Mouse (Mus musculus) limb, embryonic 13.5 days (tissue): ENCODE results near the gene Zfp593. TPM values are rescaled to one million over a fixed set of nuclear protein-coding genes. Genes with fewer than 3 reads are reported as not detected.
A peak's percentile ranks its signal among the peaks of the same experiment; 100 is the strongest.
"Not testable (repeated sequence)": the region's sequence is repeated elsewhere in the genome, so short reads cannot be mapped to it uniquely, and the experiment has no call there.

Experiments
- ATAC-seq: fragments of 200-750 bp; cut with Nextera tagmentation; 2 replicates; pipeline ENCODE4 v1.8.0; 2017; ENCODE audit warnings: low read depth, moderate number of reproducible peaks, moderate TSS enrichment; ENCODE audit not compliant: low FRiP score
- H3K27ac ChIP-seq: fragments of 300-500 bp; sonication (generic); 2 replicates; pipeline ENCODE4 v1.5.1; 2015; ENCODE audit warnings: inconsistent platforms, mild to moderate bottlenecking, moderate library complexity
- H3K27me3 ChIP-seq: fragments of 300-500 bp; sonication (generic); 2 replicates; pipeline ENCODE4 v1.6.1; 2015; ENCODE audit warnings: mild to moderate bottlenecking, inconsistent platforms
- H3K36me3 ChIP-seq: fragments of 300-500 bp; sonication (generic); 2 replicates; pipeline ENCODE4 v1.6.1; 2015; ENCODE audit warnings: inconsistent platforms, mild to moderate bottlenecking, moderate library complexity
- H3K4me1 ChIP-seq: fragments of 300-500 bp; sonication (generic); 2 replicates; pipeline ENCODE4 v1.6.1; 2015; ENCODE audit warnings: inconsistent platforms
- H3K4me2 ChIP-seq: fragments of 300-500 bp; sonication (generic); replicated peaks from 2 replicates; pipeline ENCODE4 v1.6.1; 2015; ENCODE audit warnings: inconsistent platforms, mild to moderate bottlenecking, moderate library complexity
- H3K4me3 ChIP-seq: fragments of 300-500 bp; sonication (generic); 2 replicates; pipeline ENCODE4 v1.5.1; 2015; ENCODE audit warnings: moderate library complexity, mild to moderate bottlenecking, inconsistent platforms
- H3K9ac ChIP-seq: fragments of 300-500 bp; sonication (generic); 2 replicates; pipeline ENCODE4 v1.6.1; 2015; ENCODE audit warnings: mild to moderate bottlenecking, inconsistent platforms
- H3K9me3 ChIP-seq: fragments of 300-500 bp; sonication (generic); 2 replicates; pipeline ENCODE4 v1.6.1; 2016; ENCODE audit warnings: inconsistent platforms
- whole genome bisulfite sequencing: fragments of 180-500 bp; shearing (Covaris S2); methylation state at CpG from one replicate; pipeline ENCODE4 v1.1.7; 2015; 5-methylcytosine and 5-hydroxymethylcytosine counted together
- polyA plus RNA-seq: library from polyadenylated mRNA; unstranded; fragments of >200 nt; fragmentation: Nextera tagmentation; extraction: Ambion mirVana; gene quantifications from 2 replicates; pipeline ENCODE4 v1.2.1, GENCODE M21; 2015

The Zfp593 gene
- polyA plus RNA-seq, 1 experiment from 2014 or later = 15.6 TPM

DNA sequence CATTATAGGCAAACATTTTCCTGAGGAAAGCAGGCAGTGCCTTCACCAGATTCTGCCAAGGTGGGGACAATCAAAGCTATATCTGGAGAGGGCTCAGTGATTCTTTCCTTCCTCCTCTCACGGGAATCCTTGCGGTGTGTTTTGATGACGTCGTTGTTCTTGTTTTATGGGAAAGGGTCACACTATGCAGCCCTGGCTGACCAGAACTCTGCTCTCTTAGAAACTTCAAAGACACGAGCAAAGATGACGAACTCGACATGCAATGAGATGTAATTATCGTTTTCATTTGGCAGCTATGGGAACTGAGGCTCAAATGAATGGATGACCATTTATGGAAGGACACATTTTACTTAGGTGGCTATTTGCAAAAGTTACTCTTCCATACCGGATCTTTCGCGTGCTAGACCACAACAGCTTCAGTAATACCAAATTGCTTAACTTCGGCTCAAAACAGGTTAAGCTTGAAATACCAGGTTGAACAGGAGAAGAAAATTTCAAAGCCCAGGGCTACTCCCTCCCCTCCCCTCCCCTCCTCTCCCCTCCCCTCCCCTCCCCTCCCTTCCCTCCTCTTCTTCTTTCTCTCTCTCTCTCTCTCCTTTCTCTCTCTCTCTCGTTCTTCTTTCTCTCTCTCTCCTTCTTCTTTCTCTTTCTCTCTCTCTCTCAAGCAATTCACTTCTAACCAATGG lies 27.5 kb upstream of the Zfp593 start:
- Histone ChIP-seq H3K9me3 (no peaks in the 10 kb centered on the region), H3K4me1 (no peaks in the 10 kb centered on the region; the same call in 1 of the 2 replicates), H3K9ac (no peak overlapping the region), H3K27ac (no peak overlapping the region), H3K4me2 (peak overlapping the region; percentile 54), H3K36me3 (peaks cover 23% of the 10 kb centered on the region), H3K4me3 (peak overlapping the region; percentile 16), H3K27me3 (no peaks in the 10 kb centered on the region)
- no peak for ATAC-seq
- WGBS = 21% methylated on average over 12 of the region's 13 CpGs

DNA sequence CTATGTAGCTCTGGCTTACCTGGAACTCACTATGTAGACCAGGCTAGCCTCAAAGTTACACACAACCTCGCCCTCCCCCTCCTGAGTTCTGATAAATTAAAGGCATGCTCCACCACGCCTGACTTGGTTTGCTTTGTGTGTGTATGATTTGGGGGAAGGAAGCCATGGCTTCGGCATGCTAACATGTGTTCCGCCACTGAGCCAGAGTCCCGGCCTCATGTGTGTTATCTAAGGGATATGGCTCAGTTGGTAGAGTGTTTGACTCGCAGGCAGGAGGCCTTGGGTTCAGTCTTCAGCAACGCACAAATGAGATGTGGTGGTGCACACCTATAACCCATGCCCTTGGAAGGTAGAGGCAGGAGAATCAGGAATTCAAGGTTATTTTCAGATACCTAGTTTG lies 26.6 kb upstream of the Zfp593 start:
- H3K4me2 ChIP-seq = no peak overlapping the region
- no peak overlapping the region for H3K9ac ChIP-seq
- no peak for ATAC-seq
- 84% methylated on average over 7 of the region's 7 CpGs for WGBS
- H3K27ac ChIP-seq = no peak overlapping the region
- no peaks in the 10 kb centered on the region; the same call in 1 of the 2 replicates for H3K4me1 ChIP-seq
- H3K27me3 ChIP-seq = no peaks in the 10 kb centered on the region
- H3K9me3 ChIP-seq = no peaks in the 10 kb centered on the region
- H3K36me3 ChIP-seq = peaks cover 14% of the 10 kb centered on the region
- H3K4me3 ChIP-seq = no peak overlapping the region

- not testable (repeated sequence) for H3K9ac ChIP-seq, ATAC-seq, H3K27me3 ChIP-seq, H3K27ac ChIP-seq, H3K4me3 ChIP-seq, H3K9me3 ChIP-seq, H3K36me3 ChIP-seq, H3K4me1 ChIP-seq, H3K4me2 ChIP-seq
Measured at GRCm38 (mm10) chr4:134269622-134270021, 24.2 kb upstream of the Zfp593 start.

- H3K27me3 ChIP-seq = no peaks in the 10 kb centered on the region
- H3K9ac ChIP-seq = no peak overlapping the region
- ATAC-seq = no peak
- H3K36me3 ChIP-seq = no peaks in the 10 kb centered on the region
- 84% methylated on average over 19 of the region's 19 CpGs for WGBS
- no peak overlapping the region for H3K4me3 ChIP-seq
- H3K4me2 ChIP-seq = no peak overlapping the region
- no peaks in the 10 kb centered on the region for H3K9me3 ChIP-seq
- H3K27ac ChIP-seq = no peak overlapping the region
- H3K4me1 ChIP-seq = no peaks in the 10 kb centered on the region; the same call in 1 of the 2 replicates
Measured at GRCm38 (mm10) chr4:134268102-134268655, 22.8 kb upstream of the Zfp593 start.

GRCm38 (mm10) chr4:134265860-134266585 lies 20.6 kb upstream of the Zfp593 start:
- Histone ChIP-seq H3K27me3 (no peaks in the 10 kb centered on the region), H3K27ac (no peak overlapping the region), H3K9ac (no peak overlapping the region), H3K4me1 (no peaks in the 10 kb centered on the region), H3K4me3 (no peak overlapping the region), H3K9me3 (no peaks in the 10 kb centered on the region), H3K36me3 (no peaks in the 10 kb centered on the region), H3K4me2 (no peak overlapping the region)
- WGBS = 61% methylated on average over 9 of the region's 9 CpGs
- ATAC-seq = no peak

DNA sequence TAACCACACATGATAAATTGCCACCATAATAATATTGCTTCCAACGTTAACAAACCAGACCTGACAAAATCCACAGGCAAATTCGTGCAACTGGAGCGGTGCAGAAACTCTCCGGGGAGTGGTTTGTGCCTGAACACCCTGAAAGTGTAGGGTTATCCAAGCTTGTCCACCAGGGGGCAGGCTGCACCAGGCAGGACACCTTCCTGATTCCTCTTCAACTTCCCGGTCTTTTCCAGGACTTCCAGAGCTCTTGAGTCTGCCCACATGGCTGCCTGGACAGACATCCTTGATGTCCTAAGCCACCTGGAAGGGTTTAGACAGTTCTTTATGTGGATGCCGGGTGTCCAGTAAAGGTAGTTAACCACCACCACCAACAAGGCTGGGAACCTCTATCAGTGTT lies 17.8 kb upstream of the Zfp593 start:
- no peaks in the 10 kb centered on the region for H3K27me3 ChIP-seq
- no peak overlapping the region for H3K9ac ChIP-seq
- H3K4me3 ChIP-seq = no peak overlapping the region
- H3K27ac ChIP-seq = no peak overlapping the region
- no peaks in the 10 kb centered on the region for H3K4me1 ChIP-seq
- no peak overlapping the region for H3K4me2 ChIP-seq
- H3K36me3 ChIP-seq = no peaks in the 10 kb centered on the region
- no peaks in the 10 kb centered on the region for H3K9me3 ChIP-seq
- WGBS = 34% methylated on average over 6 of the region's 6 CpGs
- no peak for ATAC-seq

DNA sequence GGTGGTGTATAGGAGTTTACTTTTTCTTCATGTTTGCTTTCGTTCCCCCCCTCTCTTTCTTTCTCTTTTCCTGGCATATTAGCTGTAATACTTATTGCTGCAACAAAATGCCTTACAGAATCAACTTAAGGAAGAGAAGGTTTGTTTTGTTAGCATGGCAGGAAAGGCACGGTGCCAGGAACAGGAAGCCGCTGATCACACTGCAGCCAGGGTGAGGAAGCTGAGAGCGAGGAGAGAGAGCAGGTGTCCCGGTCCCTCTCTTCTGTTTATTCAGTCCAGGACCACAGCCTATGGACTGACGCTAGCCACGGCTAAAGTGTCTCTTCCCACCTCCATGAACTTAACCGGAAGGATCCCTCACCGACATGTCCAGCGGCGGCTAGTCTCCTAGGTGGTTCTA lies 13.0 kb upstream of the Zfp593 start:
- Histone ChIP-seq H3K4me3 (no peak overlapping the region), H3K9ac (no peak overlapping the region), H3K9me3 (no peaks in the 10 kb centered on the region), H3K4me2 (no peak overlapping the region), H3K27me3 (peaks cover 30% of the 10 kb centered on the region), H3K36me3 (no peaks in the 10 kb centered on the region), H3K27ac (no peak overlapping the region), H3K4me1 (peaks cover 31% of the 10 kb centered on the region)
- WGBS = 76% methylated on average over 11 of the region's 11 CpGs
- no peak for ATAC-seq

- WGBS = 19% methylated on average over 11 of the region's 11 CpGs
- no peak for ATAC-seq
- H3K4me1 ChIP-seq = peaks cover 40% of the 10 kb centered on the region
- no peaks in the 10 kb centered on the region for H3K36me3 ChIP-seq
- no peaks in the 10 kb centered on the region for H3K9me3 ChIP-seq
- H3K4me3 ChIP-seq = no peak overlapping the region
- H3K9ac ChIP-seq = no peak overlapping the region
- H3K27ac ChIP-seq = no peak overlapping the region
- peaks cover 40% of the 10 kb centered on the region for H3K27me3 ChIP-seq
- no peak overlapping the region for H3K4me2 ChIP-seq
Measured at GRCm38 (mm10) chr4:134257198-134258009, 12.0 kb upstream of the Zfp593 start.

GRCm38 (mm10) chr4:134256407-134257197 lies 11.2 kb upstream of the Zfp593 start:
- Histone ChIP-seq H3K27ac (no peak overlapping the region), H3K9me3 (no peaks in the 10 kb centered on the region), H3K4me3 (no peak overlapping the region), H3K9ac (peak overlapping the region; percentile 35; the same call in 1 of the 2 replicates), H3K27me3 (peaks cover 48% of the 10 kb centered on the region), H3K4me2 (0 out of 2 replicates have a peak overlapping the region, but pooled peaks have one; percentile 9), H3K4me1 (peaks cover 48% of the 10 kb centered on the region), H3K36me3 (no peaks in the 10 kb centered on the region)
- 13% methylated on average over 19 of the region's 19 CpGs for WGBS
- no peak for ATAC-seq

GRCm38 (mm10) chr4:134255854-134256253 lies 10.5 kb upstream of the Zfp593 start:
- Histone ChIP-seq H3K4me1 (peaks cover 55% of the 10 kb centered on the region), H3K36me3 (no peaks in the 10 kb centered on the region), H3K4me2 (no peak overlapping the region), H3K4me3 (no peak overlapping the region), H3K27me3 (peaks cover 55% of the 10 kb centered on the region), H3K27ac (no peak overlapping the region), H3K9me3 (no peaks in the 10 kb centered on the region), H3K9ac (peak overlapping the region; percentile 35; the same call in 1 of the 2 replicates)
- no peak for ATAC-seq
- WGBS = 26% methylated on average over 4 of the region's 4 CpGs

DNA sequence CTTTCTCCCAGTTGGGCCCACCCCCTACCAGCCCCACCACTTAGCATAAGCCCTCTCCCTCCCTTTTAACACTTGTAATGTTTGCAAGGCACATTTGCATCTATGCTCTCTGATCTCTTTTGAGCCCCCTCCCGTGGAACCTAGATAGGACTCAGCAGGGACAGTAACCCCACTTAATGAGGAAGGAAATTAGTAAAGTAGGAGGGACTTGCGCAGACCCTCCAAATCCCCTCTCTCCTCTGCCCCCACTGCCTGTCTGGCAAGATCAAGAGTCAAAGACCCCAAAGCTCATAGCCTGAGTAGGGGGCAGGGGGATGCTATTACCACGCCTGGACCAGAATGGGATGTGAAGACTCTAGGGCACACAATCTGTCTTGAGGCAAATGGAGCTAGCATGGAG lies 9.4 kb upstream of the Zfp593 start:
- Histone ChIP-seq H3K4me2 (no peak overlapping the region), H3K9ac (no peak overlapping the region), H3K4me3 (no peak overlapping the region), H3K9me3 (no peaks in the 10 kb centered on the region), H3K4me1 (peaks cover 65% of the 10 kb centered on the region), H3K27ac (no peak overlapping the region), H3K27me3 (peaks cover 65% of the 10 kb centered on the region), H3K36me3 (no peaks in the 10 kb centered on the region)
- no peak for ATAC-seq
- 36% methylated on average over 3 of the region's 3 CpGs for WGBS
